Mouse (Mus musculus): Measurements from ENCODE around the gene Gm10073. TPM values are rescaled to one million over a fixed set of nuclear protein-coding genes. Genes with fewer than 3 reads are reported as not detected.

Gm10073 gene
- polyA plus RNA-seq, 1 experiment from 2014 or later, result 6.1 TPM

GRCm38 (mm10) chr8:106569006-106569405, 4.3 kb downstream of the Gm10073 start:
- Histone ChIP-seq H3K27ac (no peak overlapping the region), H3K27me3 (0 out of 2 replicates have a peak, but pooled peaks cover 5% of the 10 kb centered on the region), H3K4me1 (replicated peaks) (no peaks in the 10 kb centered on the region), H3K4me3 (no peak overlapping the region), H3K4me2 (no peak overlapping the region), H3K9me3 (no peaks in the 10 kb centered on the region), H3K36me3 (no peaks in the 10 kb centered on the region), H3K9ac (no peak overlapping the region)
- 34% methylated on average over 7 of the region's 7 CpGs for WGBS
- ATAC-seq (ENCODE audit: low FRiP score), result no peak

GRCm38 (mm10) chr8:106563691-106564182, 9.5 kb downstream of the Gm10073 start:
- H3K4me3 ChIP-seq, result no peak overlapping the region
- WGBS, result 92% methylated on average over 3 of the region's 3 CpGs
- H3K27ac ChIP-seq, result no peak overlapping the region
- no peak for ATAC-seq (ENCODE audit: low FRiP score)
- no peaks in the 10 kb centered on the region for H3K27me3 ChIP-seq
- H3K9me3 ChIP-seq, result no peaks in the 10 kb centered on the region
- H3K9ac ChIP-seq, result no peak overlapping the region
- no peaks in the 10 kb centered on the region for H3K4me1 ChIP-seq (replicated peaks)
- H3K36me3 ChIP-seq, result no peaks in the 10 kb centered on the region
- H3K4me2 ChIP-seq, result no peak overlapping the region

GRCm38 (mm10) chr8:106561097-106561865, 12.0 kb downstream of the Gm10073 start:
- 36% methylated on average over 21 of the region's 21 CpGs for WGBS
- Histone ChIP-seq H3K4me2 (no peak overlapping the region), H3K27ac (no peak overlapping the region), H3K4me1 (replicated peaks) (no peaks in the 10 kb centered on the region), H3K4me3 (no peak overlapping the region), H3K27me3 (no peaks in the 10 kb centered on the region), H3K9me3 (peaks cover 9% of the 10 kb centered on the region; the same call in 1 of the 2 replicates), H3K9ac (no peak overlapping the region), H3K36me3 (no peaks in the 10 kb centered on the region)
- no peak for ATAC-seq (ENCODE audit: low FRiP score)

GRCm38 (mm10) chr8:106559844-106560243, 13.4 kb downstream of the Gm10073 start:
- Histone ChIP-seq H3K36me3 (no peaks in the 10 kb centered on the region), H3K9ac (no peak overlapping the region), H3K9me3 (peaks cover 9% of the 10 kb centered on the region; the same call in 1 of the 2 replicates), H3K27ac (no peak overlapping the region), H3K27me3 (no peaks in the 10 kb centered on the region), H3K4me3 (no peak overlapping the region), H3K4me2 (no peak overlapping the region), H3K4me1 (replicated peaks) (no peaks in the 10 kb centered on the region)
- 67% methylated on average over 9 of the region's 9 CpGs for WGBS
- ATAC-seq (ENCODE audit: low FRiP score), result no peak

- no peak for ATAC-seq (ENCODE audit: low FRiP score)
- Histone ChIP-seq H3K27me3 (no peaks in the 10 kb centered on the region), H3K4me2 (no peak overlapping the region), H3K4me3 (no peak overlapping the region), H3K36me3 (no peaks in the 10 kb centered on the region), H3K4me1 (replicated peaks) (no peaks in the 10 kb centered on the region), H3K9me3 (peaks cover 9% of the 10 kb centered on the region; the same call in 1 of the 2 replicates), H3K9ac (no peak overlapping the region), H3K27ac (no peak overlapping the region)
- 75% methylated on average over 6 of the region's 7 CpGs for whole genome bisulfite sequencing
Measured at GRCm38 (mm10) chr8:106556068-106556645, 17.1 kb downstream of the Gm10073 start.

GRCm38 (mm10) chr8:106554011-106554410, 19.2 kb downstream of the Gm10073 start:
- H3K4me1 ChIP-seq (replicated peaks), result no peaks in the 10 kb centered on the region
- no peak overlapping the region for H3K4me3 ChIP-seq
- H3K27ac ChIP-seq, result no peak overlapping the region
- H3K4me2 ChIP-seq, result no peak overlapping the region
- no peak overlapping the region for H3K9ac ChIP-seq
- no peak for ATAC-seq (ENCODE audit: low FRiP score)
- H3K36me3 ChIP-seq, result no peaks in the 10 kb centered on the region
- no peaks in the 10 kb centered on the region for H3K27me3 ChIP-seq
- WGBS, result 98% methylated on average over 5 of the region's 5 CpGs
- H3K9me3 ChIP-seq, result peaks cover 9% of the 10 kb centered on the region; the same call in 1 of the 2 replicates

GRCm38 (mm10) chr8:106550906-106551305, 22.4 kb downstream of the Gm10073 start:
- Histone ChIP-seq H3K27ac (no peak overlapping the region), H3K36me3 (no peaks in the 10 kb centered on the region), H3K4me1 (replicated peaks) (no peaks in the 10 kb centered on the region), H3K4me3 (no peak overlapping the region), H3K9ac (no peak overlapping the region), H3K27me3 (no peaks in the 10 kb centered on the region), H3K9me3 (no peaks in the 10 kb centered on the region), H3K4me2 (no peak overlapping the region)
- 98% methylated on average over 1 of the region's 1 CpGs for WGBS
- no peak for ATAC-seq (ENCODE audit: low FRiP score)

- Histone ChIP-seq H3K4me2 (no peak overlapping the region), H3K36me3 (no peaks in the 10 kb centered on the region), H3K9me3 (no peaks in the 10 kb centered on the region), H3K4me1 (replicated peaks) (no peaks in the 10 kb centered on the region), H3K27me3 (no peaks in the 10 kb centered on the region), H3K9ac (no peak overlapping the region), H3K27ac (no peak overlapping the region), H3K4me3 (no peak overlapping the region)
- no peak for ATAC-seq (ENCODE audit: low FRiP score)
- WGBS, result 87% methylated on average over 10 of the region's 10 CpGs
Measured at GRCm38 (mm10) chr8:106548366-106548936, 24.8 kb downstream of the Gm10073 start.

- H3K27me3 ChIP-seq, result no peaks in the 10 kb centered on the region
- H3K9me3 ChIP-seq, result no peaks in the 10 kb centered on the region
- H3K27ac ChIP-seq, result no peak overlapping the region
- H3K4me1 ChIP-seq (replicated peaks), result no peaks in the 10 kb centered on the region
- no peak overlapping the region for H3K4me2 ChIP-seq
- no peak overlapping the region for H3K9ac ChIP-seq
- WGBS, result 90% methylated on average over 7 of the region's 7 CpGs
- ATAC-seq (ENCODE audit: low FRiP score), result no peak
- no peak overlapping the region for H3K4me3 ChIP-seq
- H3K36me3 ChIP-seq, result no peaks in the 10 kb centered on the region
Measured at GRCm38 (mm10) chr8:106546746-106547145, 26.5 kb downstream of the Gm10073 start.

- no peaks in the 10 kb centered on the region for H3K27me3 ChIP-seq
- H3K9ac ChIP-seq, result no peak overlapping the region
- 88% methylated on average over 2 of the region's 2 CpGs for WGBS
- no peaks in the 10 kb centered on the region for H3K4me1 ChIP-seq (replicated peaks)
- no peak overlapping the region for H3K27ac ChIP-seq
- no peak overlapping the region for H3K4me3 ChIP-seq
- H3K36me3 ChIP-seq, result no peaks in the 10 kb centered on the region
- no peak overlapping the region for H3K4me2 ChIP-seq
- no peak for ATAC-seq (ENCODE audit: low FRiP score)
- no peaks in the 10 kb centered on the region for H3K9me3 ChIP-seq
Measured at GRCm38 (mm10) chr8:106545149-106545548, 28.1 kb downstream of the Gm10073 start.

- WGBS, result 78% methylated on average over 8 of the region's 8 CpGs
- no peak for ATAC-seq (ENCODE audit: low FRiP score)
- no peak overlapping the region for H3K4me2 ChIP-seq
Measured at GRCm38 (mm10) chr8:106543043-106543442, 30.2 kb downstream of the Gm10073 start.

GRCm38 (mm10) chr8:106541002-106541401, 32.3 kb downstream of the Gm10073 start:
- no peaks in the 10 kb centered on the region for H3K36me3 ChIP-seq
- no peak overlapping the region for H3K27ac ChIP-seq
- H3K9ac ChIP-seq, result no peak overlapping the region
- H3K4me2 ChIP-seq, result no peak overlapping the region
- no peak for ATAC-seq (ENCODE audit: low FRiP score)
- WGBS, result 83% methylated on average over 11 of the region's 11 CpGs
- H3K27me3 ChIP-seq, result no peaks in the 10 kb centered on the region
- no peak overlapping the region for H3K4me3 ChIP-seq
- H3K4me1 ChIP-seq (replicated peaks), result peaks cover 10% of the 10 kb centered on the region
- H3K9me3 ChIP-seq, result no peaks in the 10 kb centered on the region

More at GRCm38 (mm10) chr8:106543043-106543442, 30.2 kb downstream of the Gm10073 start:
- Histone ChIP-seq H3K9me3 (no peaks in the 10 kb centered on the region), H3K4me3 (no peak overlapping the region), H3K27me3 (no peaks in the 10 kb centered on the region), H3K36me3 (no peaks in the 10 kb centered on the region), H3K4me1 (replicated peaks) (peaks cover 10% of the 10 kb centered on the region), H3K9ac (no peak overlapping the region), H3K27ac (no peak overlapping the region)
